Mouse (Mus musculus) myocyte (in vitro differentiated cells): ENCODE measurements at regions not wholly inside any gene's neighbourhood (a gene's known extent, or its start where the extent isn't known, plus 50 kb on each side); places are given as distances from the start of the nearest gene placed in this dataset.

Experiments used
- H3K27me3 ChIP-seq: one replicate; pipeline ENCODE4 v1.6.1; 2011; ENCODE audit not compliant: control insufficient read depth, insufficient read depth, insufficient read length
- H3K36me3 ChIP-seq: one replicate; pipeline ENCODE4 v1.6.1; 2011; ENCODE audit not compliant: control insufficient read depth, insufficient read depth
- H3K4me2 ChIP-seq: one replicate; pipeline ENCODE4 v1.6.1; 2011; ENCODE audit warnings: low read depth, control low read depth
- H3K4me3 ChIP-seq: one replicate; pipeline ENCODE4 v1.5.1; 2011; ENCODE audit warnings: mild to moderate bottlenecking, control low read depth, moderate library complexity
- H3K79me2 ChIP-seq: one replicate; pipeline ENCODE4 v1.6.1; 2011; ENCODE audit not compliant: control insufficient read depth, insufficient read depth
- H3ac ChIP-seq: one replicate; pipeline ENCODE4 v1.6.1; 2011; ENCODE audit not compliant: control insufficient read depth, insufficient read length
- CEBPB ChIP-seq: IDR thresholded peaks from 2 replicates; pipeline ENCODE4 v1.6.1; 2011; ENCODE audit warnings: mild to moderate bottlenecking, moderate library complexity; ENCODE audit not compliant: poor library complexity, insufficient read depth, severe bottlenecking
- E2F4 ChIP-seq: IDR thresholded peaks from one replicate; pipeline ENCODE4 v1.6.1; 2011; ENCODE audit warnings: mild to moderate bottlenecking, control low read depth, moderate library complexity; ENCODE audit not compliant: insufficient read depth
- MAX ChIP-seq: IDR thresholded peaks from one replicate; pipeline ENCODE4 v1.6.1; 2011; ENCODE audit warnings: low read depth, mild to moderate bottlenecking, control low read depth
- MYOD1 ChIP-seq, 3 experiments: IDR thresholded peaks; one replicate each; pipeline ENCODE4 v1.6.1; 2011; ENCODE audit warnings: control low read depth in 2 of 3, low read depth in 2 of 3, mild to moderate bottlenecking in 2 of 3, moderate library complexity in 1 of 3; ENCODE audit not compliant: insufficient read length in 2 of 3, control insufficient read depth in 1 of 3
- MYOG ChIP-seq, 3 experiments: IDR thresholded peaks; one replicate each; pipeline ENCODE4 v1.6.1; 2011; ENCODE audit warnings: control low read depth in 2 of 3, low read depth in 2 of 3, mild to moderate bottlenecking in 2 of 3; ENCODE audit not compliant: insufficient read length in 2 of 3, control insufficient read depth in 1 of 3, insufficient read depth in 1 of 3
- POLR2A ChIP-seq: IDR thresholded peaks from one replicate; pipeline ENCODE4 v1.6.1; 2011; ENCODE audit warnings: low read depth, mild to moderate bottlenecking, control low read depth, moderate library complexity; ENCODE audit not compliant: insufficient read length
- POLR2AphosphoS2 ChIP-seq: IDR thresholded peaks from one replicate; pipeline ENCODE4 v1.6.1; 2011; ENCODE audit warnings: low read depth, control low read depth; ENCODE audit not compliant: insufficient read length
- REST ChIP-seq: IDR thresholded peaks from one replicate; pipeline ENCODE4 v1.6.1; 2011; ENCODE audit warnings: mild to moderate bottlenecking, control low read depth, moderate library complexity; ENCODE audit not compliant: insufficient read depth, insufficient read length
- SRF ChIP-seq: IDR thresholded peaks from one replicate; pipeline ENCODE4 v1.6.1; 2011; ENCODE audit warnings: low read depth; ENCODE audit not compliant: control insufficient read depth, insufficient read length
- TCF12 ChIP-seq: IDR thresholded peaks from one replicate; pipeline ENCODE4 v1.6.1; 2011; ENCODE audit warnings: mild to moderate bottlenecking, control low read depth; ENCODE audit not compliant: poor library complexity, insufficient read depth, severe bottlenecking
- TCF3 ChIP-seq: IDR thresholded peaks from one replicate; pipeline ENCODE4 v1.6.1; 2011; ENCODE audit warnings: low read depth, control low read depth; ENCODE audit not compliant: insufficient read length
- USF1 ChIP-seq: IDR thresholded peaks from one replicate; pipeline ENCODE4 v1.6.1; 2011; ENCODE audit warnings: low read depth, mild to moderate bottlenecking, control low read depth, moderate library complexity

DNA sequence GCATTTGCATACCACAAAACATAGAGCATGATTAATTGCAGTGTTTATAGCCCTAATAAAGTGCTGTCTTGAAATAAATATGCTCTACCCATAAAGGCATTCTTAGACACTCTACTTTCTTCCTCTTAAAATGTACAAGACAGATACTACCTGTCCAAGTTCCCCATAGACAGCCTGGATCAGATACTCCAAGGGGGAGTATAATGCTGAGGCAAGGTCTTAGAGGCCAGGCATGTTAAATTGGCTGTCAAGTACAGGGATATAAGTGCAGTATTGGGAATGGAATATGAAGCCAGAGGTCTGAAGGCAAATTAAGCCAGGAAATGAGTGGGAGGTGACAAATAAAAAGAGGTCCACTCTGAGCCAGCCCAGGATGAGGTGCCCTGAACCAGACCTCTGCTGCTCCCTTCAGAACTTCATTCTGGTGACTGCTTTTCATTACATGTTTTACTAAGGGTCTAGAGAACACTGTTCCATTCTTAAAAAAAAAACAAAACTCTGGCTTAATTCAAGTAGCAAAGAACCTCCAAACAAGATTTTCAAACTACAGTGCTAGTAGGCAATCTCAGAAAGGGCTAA, 142.0 kb upstream of the Tusc1 start:
- Histone ChIP-seq H3K79me2 (no peaks in the 10 kb centered on the region), H3K36me3 (no peaks in the 10 kb centered on the region), H3ac (no peak overlapping the region), H3K4me2 (no peak overlapping the region), H3K27me3 (no peaks in the 10 kb centered on the region), H3K4me3 (no peak overlapping the region)
- TF ChIP-seq MAX (no peak), TCF3 (no peak), E2F4 (no peak), USF1 (no peak), REST (no peak), CEBPB (no peak), MYOD1 (IDR thresholded peaks at IDR 0.05; ENCODE audit: control insufficient read depth in 1 of 3, insufficient read length in 2 of 3, low read depth in 2 of 3) (no peak), MYOG (IDR thresholded peaks at IDR 0.05; ENCODE audit: control insufficient read depth in 1 of 3, insufficient read depth in 1 of 3, insufficient read length in 2 of 3, low read depth in 2 of 3) (no peak), TCF12 (no peak), POLR2A (no peak), POLR2AphosphoS2 (no peak), SRF (no peak)

DNA sequence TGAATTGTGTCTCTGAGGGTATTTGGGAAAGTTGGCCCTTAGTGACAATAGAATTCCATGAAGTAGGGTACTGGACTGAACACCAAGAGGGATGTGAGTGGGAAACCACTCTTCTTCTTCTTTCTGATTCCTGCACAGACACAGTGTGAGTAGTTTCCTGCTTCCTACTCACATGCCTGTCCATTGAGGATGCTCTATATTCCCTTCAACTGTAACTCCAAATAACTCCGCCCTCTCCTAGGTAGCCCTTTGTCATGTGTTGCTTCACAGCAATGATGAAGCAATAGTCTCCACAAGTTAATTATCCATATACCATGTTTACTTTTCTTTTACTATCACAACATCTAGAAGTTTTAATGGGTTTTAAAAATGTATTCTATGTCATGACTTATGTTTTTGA, 132.7 kb upstream of the Tusc1 start:
- Histone ChIP-seq H3K4me2 (no peak overlapping the region), H3K36me3 (no peaks in the 10 kb centered on the region), H3K27me3 (no peaks in the 10 kb centered on the region), H3K4me3 (no peak overlapping the region), H3ac (no peak overlapping the region), H3K79me2 (no peaks in the 10 kb centered on the region)
- TF ChIP-seq MYOD1 (IDR thresholded peaks at IDR 0.05; ENCODE audit: control insufficient read depth in 1 of 3, insufficient read length in 2 of 3, low read depth in 2 of 3) (no peak), MYOG (IDR thresholded peaks at IDR 0.05; ENCODE audit: control insufficient read depth in 1 of 3, insufficient read depth in 1 of 3, insufficient read length in 2 of 3, low read depth in 2 of 3) (no peak), E2F4 (no peak), POLR2AphosphoS2 (no peak), SRF (no peak), TCF3 (no peak), MAX (no peak), POLR2A (no peak)

DNA sequence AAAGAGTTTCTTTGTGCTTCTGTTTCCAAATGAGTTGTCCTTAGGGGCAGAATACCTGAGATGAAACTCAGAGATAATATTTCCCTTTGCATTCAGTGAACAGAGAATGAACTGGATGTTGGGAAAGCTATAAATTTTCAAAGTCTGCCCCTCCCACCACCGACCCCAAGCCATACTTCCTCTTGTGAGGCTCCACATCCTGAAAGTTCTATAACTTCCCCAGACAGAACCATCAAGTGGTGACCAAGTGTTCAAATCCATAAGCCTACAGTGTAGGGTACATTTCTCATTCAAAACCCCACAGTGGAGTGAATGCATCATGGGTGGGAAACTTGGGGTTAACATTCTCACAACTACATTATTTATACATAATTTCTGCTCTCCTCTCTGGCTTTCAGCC, 132.1 kb upstream of the Tusc1 start:
- H3K4me2 ChIP-seq: no peak overlapping the region
- TF ChIP-seq REST: no peak
- no peak for TF ChIP-seq USF1
- TF ChIP-seq SRF: no peak
- no peak for TF ChIP-seq E2F4
- no peak overlapping the region for H3K4me3 ChIP-seq
- H3K27me3 ChIP-seq: no peaks in the 10 kb centered on the region
- no peaks in the 10 kb centered on the region for H3K36me3 ChIP-seq
- no peak overlapping the region for H3ac ChIP-seq
- no peaks in the 10 kb centered on the region for H3K79me2 ChIP-seq

DNA sequence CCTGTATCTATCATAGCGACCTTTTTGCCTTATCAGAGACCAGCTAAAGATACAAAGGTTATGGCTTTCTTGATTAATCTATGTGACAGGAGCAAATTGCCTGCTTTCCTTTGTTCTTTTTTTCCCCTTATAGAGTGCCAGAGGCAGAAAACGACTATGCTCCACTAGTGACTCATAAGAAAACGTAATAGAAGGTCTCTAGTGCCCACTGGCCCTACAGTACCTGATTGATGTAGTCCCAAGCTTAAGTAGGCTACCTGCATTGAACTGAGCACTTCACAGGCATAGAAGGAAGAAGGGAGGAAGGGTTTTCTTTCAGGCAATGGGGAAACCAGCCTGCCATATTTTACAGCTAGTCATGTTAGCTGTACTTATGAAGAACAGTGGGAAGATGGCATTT, 116.0 kb upstream of the Tusc1 start:
- no peak overlapping the region for H3K4me3 ChIP-seq
- H3K27me3 ChIP-seq: no peaks in the 10 kb centered on the region
- H3K4me2 ChIP-seq: no peak overlapping the region
- H3K79me2 ChIP-seq: no peaks in the 10 kb centered on the region
- H3K36me3 ChIP-seq: no peaks in the 10 kb centered on the region
- TF ChIP-seq POLR2A: no peak
- TF ChIP-seq REST: no peak
- no peak for TF ChIP-seq TCF12
- H3ac ChIP-seq: no peak overlapping the region

DNA sequence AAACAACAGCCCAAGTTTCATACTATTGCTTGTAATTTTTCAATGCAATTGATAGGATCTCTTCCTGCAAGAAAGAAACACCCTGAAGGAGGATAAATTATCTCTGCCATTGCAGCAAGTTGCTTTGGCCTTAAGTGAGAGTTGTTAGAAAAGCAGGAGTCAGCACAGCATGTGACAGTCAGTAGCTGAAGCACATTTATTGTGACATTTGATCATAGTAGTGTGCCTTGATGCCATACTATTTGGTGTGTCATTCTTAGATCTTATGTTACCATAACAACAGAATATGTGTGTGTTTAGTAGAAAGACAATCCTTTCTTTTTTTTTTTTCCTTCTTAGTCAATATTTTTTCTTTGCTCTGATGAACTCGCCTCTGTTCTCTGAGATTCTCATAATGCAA, 115.5 kb upstream of the Tusc1 start:
- no peak overlapping the region for H3K4me3 ChIP-seq
- no peaks in the 10 kb centered on the region for H3K27me3 ChIP-seq
- no peak overlapping the region for H3K4me2 ChIP-seq
- H3K36me3 ChIP-seq: no peaks in the 10 kb centered on the region
- H3ac ChIP-seq: no peak overlapping the region
- no peak for TF ChIP-seq MYOG (IDR thresholded peaks at IDR 0.05; ENCODE audit: control insufficient read depth in 1 of 3, insufficient read depth in 1 of 3, insufficient read length in 2 of 3, low read depth in 2 of 3)
- no peak for TF ChIP-seq MAX
- TF ChIP-seq TCF12: no peak
- no peak for TF ChIP-seq POLR2AphosphoS2
- no peak for TF ChIP-seq SRF
- TF ChIP-seq TCF3: no peak
- no peak for TF ChIP-seq USF1
- no peak for TF ChIP-seq REST
- no peak for TF ChIP-seq E2F4
- no peaks in the 10 kb centered on the region for H3K79me2 ChIP-seq

DNA sequence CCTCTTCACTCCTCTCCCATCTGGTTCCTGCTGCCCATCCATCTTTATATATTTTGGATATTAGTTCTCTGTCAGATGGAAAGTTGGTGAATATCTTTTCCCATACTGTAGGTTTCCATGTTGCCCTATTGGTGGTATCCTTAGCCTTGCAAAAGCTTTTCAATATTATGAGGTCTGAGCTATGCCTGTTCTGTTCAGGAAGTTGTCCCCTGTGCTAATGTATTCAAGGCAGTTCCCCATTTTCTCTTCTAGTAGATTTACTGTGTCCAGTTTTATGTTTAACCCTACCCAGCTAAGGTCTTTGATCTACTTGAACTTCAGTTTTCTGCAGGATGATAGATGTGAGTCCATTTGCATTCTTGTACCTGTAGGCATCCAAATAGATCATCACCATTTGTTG, 109.4 kb upstream of the Tusc1 start:
- no peak overlapping the region for H3K4me2 ChIP-seq
- no peak overlapping the region for H3K4me3 ChIP-seq
- no peak overlapping the region for H3ac ChIP-seq
- H3K27me3 ChIP-seq: no peaks in the 10 kb centered on the region
- H3K79me2 ChIP-seq: no peaks in the 10 kb centered on the region
- no peaks in the 10 kb centered on the region for H3K36me3 ChIP-seq
- no peak for TF ChIP-seq USF1
- no peak for TF ChIP-seq TCF12
- TF ChIP-seq SRF: no peak
- no peak for TF ChIP-seq MAX
- TF ChIP-seq MYOD1 (IDR thresholded peaks at IDR 0.05; ENCODE audit: control insufficient read depth in 1 of 3, insufficient read length in 2 of 3, low read depth in 2 of 3): no peak
- no peak for TF ChIP-seq MYOG (IDR thresholded peaks at IDR 0.05; ENCODE audit: control insufficient read depth in 1 of 3, insufficient read depth in 1 of 3, insufficient read length in 2 of 3, low read depth in 2 of 3)
- no peak for TF ChIP-seq E2F4
- TF ChIP-seq CEBPB: no peak
- TF ChIP-seq POLR2AphosphoS2: no peak
- TF ChIP-seq POLR2A: no peak
- TF ChIP-seq REST: no peak
- no peak for TF ChIP-seq TCF3
